8 mouse cellular contexts compared by ENCODE assay signal in the genomic region with DNA sequence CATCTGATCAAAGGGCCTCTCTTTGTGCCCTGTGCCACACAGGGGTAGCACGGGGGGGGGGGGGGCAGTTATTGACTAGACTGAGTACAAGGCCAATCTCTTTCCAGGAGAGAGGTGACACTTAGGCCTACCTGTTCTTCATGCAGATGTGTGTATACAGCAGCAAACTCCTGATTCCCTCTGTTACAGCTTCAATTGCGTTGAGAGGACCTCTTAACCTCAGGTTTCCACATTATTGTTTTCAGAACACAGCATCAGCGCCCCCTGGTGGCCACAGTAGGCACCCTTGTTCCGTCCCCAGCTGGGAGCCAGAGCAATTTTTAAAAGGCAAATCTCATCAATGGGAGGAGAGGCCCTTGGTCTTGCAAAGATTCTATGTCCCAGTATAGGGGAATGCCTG. TPM values are rescaled to one million over a fixed set of nuclear protein-coding genes. Genes with fewer than 3 reads are reported as not detected.
DNase-seq lines count a peak whose midpoint lies in the region; ATAC-seq and TF ChIP-seq lines count a peak whose summit lies in the region.

No protein-coding gene starts in this region.

- dilution Hi-C loops in CH12.LX (cut with MboI; ENCODE audit: extremely low pct_ligation_motif_present, extremely low pct_unique_long_range_greater_than_20kb, low sequenced_read_pairs), result no loop called here

- DNase-seq in CH12.LX (ENCODE audit: extremely low read depth), result peak; percentile 73
- DNase-seq in brain, embryonic 14.5 days (ENCODE audit: low read depth), result peak; percentile 75
- DNase-seq in hindbrain, embryonic 10.5 days (ENCODE audit: low spot score), result peak; percentile 84
- DNase-seq in layer of hippocampus, adult 8-10 months (ENCODE audit: low spot score in 2 of 2), result peak; percentile 30 to 80
- peak; percentile 86 for DNase-seq in lung, postnatal 10 days
- DNase-seq in retina, adult 2 months (ENCODE audit: low read depth, low spot score), result peak; percentile 52
- peak; percentile 80 for DNase-seq in thymus, postnatal 14 days

- no peak overlapping the region for H3K4me3 ChIP-seq in CH12.LX (replicated peaks in 1 of 3; ENCODE audit: low read depth in 2 of 3, low read length in 2 of 3, poor library complexity in 1 of 3)
- no peak overlapping the region for H3K4me3 ChIP-seq in forebrain, embryonic 12.5 days (replicated peaks)
- H3K4me3 ChIP-seq in hindbrain, embryonic 10.5 days, result no peak overlapping the region

- H3K4me2 ChIP-seq in CH12.LX (ENCODE audit: insufficient read depth, low read depth, poor library complexity, severe bottlenecking), result no peak overlapping the region
- no peak overlapping the region for H3K4me2 ChIP-seq in forebrain, embryonic 12.5 days

- no peaks in the 10 kb centered on the region for H3K9me3 ChIP-seq in CH12.LX (replicated peaks; ENCODE audit: low read length)
- no peaks in the 10 kb centered on the region for H3K9me3 ChIP-seq in forebrain, embryonic 12.5 days
- H3K9me3 ChIP-seq in hindbrain, embryonic 10.5 days, result 0 out of 2 replicates have a peak, but pooled peaks cover 2% of the 10 kb centered on the region

- TF ChIP-seq EP300 in CH12.LX (IDR thresholded peaks at IDR 0.05; ENCODE audit: low read length), result no peak

- no peaks in the 10 kb centered on the region for H3K36me3 ChIP-seq in CH12.LX (replicated peaks in 1 of 2; ENCODE audit: control insufficient read depth in 1 of 2, insufficient read depth in 1 of 2, low read length in 1 of 2)
- no peaks in the 10 kb centered on the region for H3K36me3 ChIP-seq in forebrain, embryonic 12.5 days (replicated peaks)
- no peaks in the 10 kb centered on the region for H3K36me3 ChIP-seq in hindbrain, embryonic 10.5 days

- H3K4me1 ChIP-seq in CH12.LX (ENCODE audit: control insufficient read depth in 1 of 2, insufficient read depth in 2 of 2), result peaks cover 0 to 4% of the 10 kb centered on the region in 2 experiments; a peak in 2 of 4 replicates
- no peaks in the 10 kb centered on the region for H3K4me1 ChIP-seq in forebrain, embryonic 12.5 days
- H3K4me1 ChIP-seq in hindbrain, embryonic 10.5 days (replicated peaks), result no peaks in the 10 kb centered on the region

- no peak for TF ChIP-seq POLR2A in CH12.LX (IDR thresholded peaks at IDR 0.05; ENCODE audit: low read depth, low read length)
- no peak for TF ChIP-seq POLR2A in brain, embryonic 14.5 days (IDR thresholded peaks at IDR 0.05; ENCODE audit: borderline replicate concordance, extremely low read depth, insufficient read depth, insufficient read length, poor library complexity, severe bottlenecking)

- in situ Hi-C loops in CH12.LX (cut with MboI; ENCODE audit: low pct_ligation_motif_present, low pct_unique_long_range_greater_than_20kb, low sequenced_read_pairs), result loop anchor here (5.0 to 10.0 kb wide), 2 partner anchors 97 to 239 kb away; no protein-coding TSS in a partner anchor

- ATAC-seq in forebrain, embryonic 12.5 days (ENCODE audit: low FRiP score), result peak; percentile 57; the same call in 1 of the 2 replicates

- peak; percentile 33 to 84; a peak in 3 of 4 replicates for TF ChIP-seq CTCF in CH12.LX (conservative IDR thresholded peaks at IDR 0.05 in 1 of 2, IDR thresholded peaks at IDR 0.05 in 1 of 2; ENCODE audit: low read depth in 2 of 2, low read length in 2 of 2)
- peak; percentile 86 for TF ChIP-seq CTCF in brain, embryonic 14.5 days (IDR thresholded peaks at IDR 0.05; ENCODE audit: borderline replicate concordance, extremely low read depth, insufficient read depth, insufficient read length)

- H3K27me3 ChIP-seq in CH12.LX (replicated peaks), result no peaks in the 10 kb centered on the region
- H3K27me3 ChIP-seq in forebrain, embryonic 12.5 days, result peaks cover 5% of the 10 kb centered on the region; the same call in 1 of the 2 replicates
- H3K27me3 ChIP-seq in hindbrain, embryonic 10.5 days (ENCODE audit: insufficient read depth, poor library complexity, severe bottlenecking), result no peaks in the 10 kb centered on the region

- no peak overlapping the region for H3K9ac ChIP-seq in CH12.LX (ENCODE audit: insufficient read depth, low read depth)
- no peak overlapping the region for H3K9ac ChIP-seq in forebrain, embryonic 12.5 days

- 18% methylated on average over 4 of the region's 4 CpGs for WGBS in forebrain, embryonic 12.5 days
- 24% methylated on average over 4 of the region's 4 CpGs for WGBS in hindbrain, embryonic 10.5 days

- no peak overlapping the region for H3K27ac ChIP-seq in CH12.LX (ENCODE audit: insufficient read depth, low read depth)
- H3K27ac ChIP-seq in forebrain, embryonic 12.5 days, result no peak overlapping the region
- no peak overlapping the region for H3K27ac ChIP-seq in hindbrain, embryonic 10.5 days

- peak; percentile 78 for TF ChIP-seq RAD21 in CH12.LX (IDR thresholded peaks at IDR 0.05; ENCODE audit: low read depth, low read length)

- H3K79me2 ChIP-seq in CH12.LX (replicated peaks; ENCODE audit: control insufficient read depth, extremely low read depth, insufficient read depth, poor library complexity, severe bottlenecking), result no peaks in the 10 kb centered on the region

TF ChIP-seq in CH12.LX, 34 proteins besides CTCF, POLR2A, EP300 and RAD21:
- peak; percentile 44 for TF ChIP-seq ZC3H11A (IDR thresholded peaks at IDR 0.05; ENCODE audit: low read depth, low read length)
- peak; percentile 90 for TF ChIP-seq SMC3 (IDR thresholded peaks at IDR 0.05; ENCODE audit: low read depth, low read length)
- no peak for TF ChIP-seq CHD1 (IDR thresholded peaks at IDR 0.05; ENCODE audit: low read depth, low read length)

RNA-seq across cellular contexts. Expression of a gene that starts 22.7 kb away (rescaled TPM):
- total RNA-seq in CH12.LX (2012; rRNA removed), result 79.4 and 86.8 TPM in 2 replicates
- total RNA-seq in CH12.LX (2014; rRNA removed), result 162 and 217 TPM in 2 replicates
- polyA plus RNA-seq in CH12.LX (2012; ENCODE audit: insufficient read length, low read depth), result 92.3 and 96.9 TPM in 2 replicates
- 67.1 and 70.5 TPM in 2 replicates for polyA plus RNA-seq in brain, embryonic 14.5 days (2012; rRNA removed)
- polyA plus RNA-seq in forebrain, embryonic 12.5 days (2016; fragmentation: Nextera tagmentation; extraction: Ambion mirVana), result 103 and 109 TPM in 2 replicates
- polyA plus RNA-seq in hindbrain, embryonic 10.5 days (2016; fragmentation: Nextera tagmentation; extraction: Ambion mirVana), result 105 and 122 TPM in 2 replicates
- 100 to 1,000 TPM in 1 of 4 experiments, 10 to 100 TPM in 3; 62.9 to 110 (median 82.5) TPM for total RNA-seq in layer of hippocampus, adult 8-10 months (2022)
